In genomic region chr10:68279516-68280501, GRCm38 (mm10) we compare ENCODE assay signal across 8 mouse cellular contexts. TPM values are rescaled to one million over a fixed set of nuclear protein-coding genes. Genes with fewer than 3 reads are reported as not detected.
A peak's percentile ranks its signal among the peaks of the same experiment; 100 is the strongest.
DNase-seq lines count a peak whose midpoint lies in the region; ATAC-seq and TF ChIP-seq lines count a peak whose summit lies in the region.

No protein-coding gene starts in this region.

- no peaks in the 10 kb centered on the region for H3K9me3 ChIP-seq in forebrain, embryonic 11.5 days (ENCODE audit: control insufficient read depth, low read length)
- H3K9me3 ChIP-seq in heart, embryonic 15.5 days (replicated peaks): no peaks in the 10 kb centered on the region
- no peaks in the 10 kb centered on the region for H3K9me3 ChIP-seq in liver, embryonic 15.5 days (replicated peaks)
- no peaks in the 10 kb centered on the region for H3K9me3 ChIP-seq in neural tube, embryonic 11.5 days (ENCODE audit: control insufficient read depth, low read length)

- H3K27me3 ChIP-seq in forebrain, embryonic 11.5 days (ENCODE audit: control insufficient read depth, insufficient read depth, low read length): peaks cover 2% of the 10 kb centered on the region; the same call in 1 of the 2 replicates
- no peaks in the 10 kb centered on the region for H3K27me3 ChIP-seq in heart, embryonic 15.5 days
- H3K27me3 ChIP-seq in liver, embryonic 15.5 days: peaks cover 68% of the 10 kb centered on the region
- H3K27me3 ChIP-seq in neural tube, embryonic 11.5 days (ENCODE audit: control insufficient read depth, insufficient read depth, low read length): no peaks in the 10 kb centered on the region

- H3K4me3 ChIP-seq in bone marrow, adult 2 months (replicated peaks; ENCODE audit: control insufficient read depth, low read depth, low read length): peak overlapping the region; percentile 50
- peak overlapping the region; percentile 56 for H3K4me3 ChIP-seq in forebrain, embryonic 11.5 days (ENCODE audit: low read depth, low read length)
- peak overlapping the region; percentile 66 for H3K4me3 ChIP-seq in heart, embryonic 15.5 days
- H3K4me3 ChIP-seq in liver, embryonic 15.5 days (replicated peaks): peak overlapping the region; percentile 60
- peak overlapping the region; percentile 54 for H3K4me3 ChIP-seq in neural tube, embryonic 11.5 days (ENCODE audit: low read depth, low read length)

- under 1% methylated on average over 41 of the region's 41 CpGs for WGBS in bone marrow, adult 2 months
- under 1% methylated on average over 41 of the region's 41 CpGs for WGBS in forebrain, embryonic 11.5 days
- under 1% methylated on average over 41 of the region's 41 CpGs for WGBS in heart, embryonic 15.5 days
- WGBS in liver, embryonic 15.5 days (ENCODE audit: insufficient replicate concordance): under 1% methylated on average over 41 of the region's 41 CpGs
- WGBS in neural tube, embryonic 11.5 days: under 1% methylated on average over 41 of the region's 41 CpGs

- peak overlapping the region; percentile 94 for H3K4me2 ChIP-seq in forebrain, embryonic 11.5 days (ENCODE audit: low read depth, low read length, severe bottlenecking)
- H3K4me2 ChIP-seq in heart, embryonic 15.5 days: peak overlapping the region; percentile 76
- H3K4me2 ChIP-seq in liver, embryonic 15.5 days: peak overlapping the region; percentile 72
- peak overlapping the region; percentile 94 for H3K4me2 ChIP-seq in neural tube, embryonic 11.5 days (ENCODE audit: low read depth)

- DNase-seq in CD4-positive helper T cell, adult 2 months (ENCODE audit: low read depth, low spot score): peak; percentile 78
- peak; percentile 73 for DNase-seq in forebrain, embryonic 11.5 days (ENCODE audit: low spot score)
- peak; percentile 76 to 85 for DNase-seq in kidney, postnatal 25 days
- DNase-seq in neural tube, embryonic 11.5 days (ENCODE audit: low spot score): peak; percentile 68
- DNase-seq in testis, postnatal 10 days (ENCODE audit: low spot score): peak; percentile 78

- ATAC-seq in forebrain, embryonic 11.5 days (replicated peaks; ENCODE audit: low FRiP score): no peak
- ATAC-seq in heart, embryonic 15.5 days (replicated peaks; ENCODE audit: insufficient number of reproducible peaks, insufficient read depth, low FRiP score, low read depth): no peak
- no peak for ATAC-seq in liver, embryonic 15.5 days (ENCODE audit: insufficient read depth)
- no peak for ATAC-seq in neural tube, embryonic 11.5 days (ENCODE audit: insufficient read depth, low FRiP score, low TSS enrichment)

- TF ChIP-seq CTCF in bone marrow, adult 2 months (IDR thresholded peaks at IDR 0.05; ENCODE audit: control insufficient read depth, insufficient read depth, low read length): no peak

- H3K27ac ChIP-seq in bone marrow, adult 2 months (ENCODE audit: control insufficient read depth, insufficient read depth, low read depth, low read length, poor library complexity): peak overlapping the region; percentile 70
- 0 out of 2 replicates have a peak overlapping the region, but pooled peaks have one; percentile 41 for H3K27ac ChIP-seq in forebrain, embryonic 11.5 days (ENCODE audit: low read depth, low read length)
- H3K27ac ChIP-seq in heart, embryonic 15.5 days: peak overlapping the region; percentile 95
- H3K27ac ChIP-seq in liver, embryonic 15.5 days (replicated peaks): peak overlapping the region; percentile 75
- H3K27ac ChIP-seq in neural tube, embryonic 11.5 days (ENCODE audit: low read depth, low read length): peak overlapping the region; percentile 73

- TF ChIP-seq POLR2A in bone marrow, adult 2 months (IDR thresholded peaks at IDR 0.05; ENCODE audit: borderline replicate concordance, control insufficient read depth, low read depth, low read length): peak; percentile 89

- H3K36me3 ChIP-seq in forebrain, embryonic 11.5 days (ENCODE audit: control insufficient read depth, insufficient read depth, low read length): no peaks in the 10 kb centered on the region
- H3K36me3 ChIP-seq in heart, embryonic 15.5 days: no peaks in the 10 kb centered on the region
- H3K36me3 ChIP-seq in liver, embryonic 15.5 days (replicated peaks): no peaks in the 10 kb centered on the region
- no peaks in the 10 kb centered on the region for H3K36me3 ChIP-seq in neural tube, embryonic 11.5 days (ENCODE audit: control insufficient read depth, insufficient read depth, low read length)

- H3K4me1 ChIP-seq in bone marrow, adult 2 months (ENCODE audit: control insufficient read depth, insufficient read depth, low read length): no peaks in the 10 kb centered on the region; the same call in 1 of the 2 replicates
- peaks cover 12% of the 10 kb centered on the region; the same call in 1 of the 2 replicates for H3K4me1 ChIP-seq in forebrain, embryonic 11.5 days (replicated peaks; ENCODE audit: control insufficient read depth, insufficient read depth, low read length)
- peaks cover 23% of the 10 kb centered on the region for H3K4me1 ChIP-seq in heart, embryonic 15.5 days (replicated peaks)
- H3K4me1 ChIP-seq in liver, embryonic 15.5 days (replicated peaks): peaks cover 20% of the 10 kb centered on the region; the same call in 1 of the 2 replicates
- H3K4me1 ChIP-seq in neural tube, embryonic 11.5 days (ENCODE audit: control insufficient read depth, insufficient read depth, low read length): 0 out of 2 replicates have a peak, but pooled peaks cover 8% of the 10 kb centered on the region

- H3K9ac ChIP-seq in forebrain, embryonic 11.5 days (ENCODE audit: low read length): peak overlapping the region; percentile 57
- H3K9ac ChIP-seq in heart, embryonic 15.5 days: peak overlapping the region; percentile 55
- H3K9ac ChIP-seq in liver, embryonic 15.5 days: 0 out of 2 replicates have a peak overlapping the region, but pooled peaks have one; percentile 11
- peak overlapping the region; percentile 65 for H3K9ac ChIP-seq in neural tube, embryonic 11.5 days (ENCODE audit: low read length)

RNA-seq across cellular contexts. Expression of gene Arid5b, which starts 1.3 kb away (rescaled TPM):
- polyA plus RNA-seq in bone marrow, adult 2 months (2011; ENCODE audit: insufficient read depth, insufficient read length, low replicate concordance, missing spikeins): 2.7 and 14.3 TPM in 2 replicates
- polyA plus RNA-seq in forebrain, embryonic 11.5 days (2014; fragmentation: Nextera tagmentation; extraction: Ambion mirVana): 16.0 and 17.1 TPM in 2 replicates
- 21.5 and 22.7 TPM in 2 replicates for polyA plus RNA-seq in heart, embryonic 15.5 days (2015; fragmentation: Nextera tagmentation; extraction: Ambion mirVana)
- 5.8 and 7.3 TPM in 2 replicates for polyA plus RNA-seq in liver, embryonic 15.5 days (2015; fragmentation: Nextera tagmentation; extraction: Ambion mirVana)
- 14.0 and 15.0 TPM in 2 replicates for polyA plus RNA-seq in neural tube, embryonic 11.5 days (2014; fragmentation: Nextera tagmentation; extraction: Ambion mirVana)

Comparison
In these comparisons a context has a peak if more than half of its experiments do, and no peak if none do; other contexts are left out.
1. H3K27ac ChIP-seq: peak in every context shown above with its lines; median percentile 95 in heart, embryonic 15.5 days; 75 in liver, embryonic 15.5 days; 73 in neural tube, embryonic 11.5 days; 70 in bone marrow, adult 2 months; 41 in forebrain, embryonic 11.5 days.
2. H3K9ac ChIP-seq: peak in every context shown above with its lines; median percentile 65 in neural tube, embryonic 11.5 days; 57 in forebrain, embryonic 11.5 days; 55 in heart, embryonic 15.5 days; 11 in liver, embryonic 15.5 days.